Mouse (Mus musculus) CH12.LX (cell line): ENCODE results near the gene Gm49396. TPM values are rescaled to one million over a fixed set of nuclear protein-coding genes. Genes with fewer than 3 reads are reported as not detected.

Experiments used
- DNase-seq: peaks from one replicate; pipeline ENCODE4 v3.0.0-alpha.2; 2013; ENCODE audit errors: extremely low read depth
- H3K27ac ChIP-seq: 2 replicates; pipeline ENCODE4 v1.5.1; 2012; ENCODE audit warnings: low read depth, mild to moderate bottlenecking, control low read depth, moderate library complexity; ENCODE audit not compliant: insufficient read depth
- H3K27me3 ChIP-seq: replicated peaks from 2 replicates; pipeline ENCODE3; 2012; ENCODE audit warnings: inconsistent platforms
- H3K36me3 ChIP-seq, 2 experiments: replicated peaks in 1 of 2; 2 replicates each; pipeline versions ENCODE3 to v1.6.1; 2012; ENCODE audit warnings: inconsistent platforms in 1 of 2, low read length in 1 of 2, mild to moderate bottlenecking in 1 of 2, mixed read lengths in 1 of 2, moderate library complexity in 1 of 2; ENCODE audit not compliant: control insufficient read depth in 1 of 2, insufficient read depth in 1 of 2
- H3K4me1 ChIP-seq, 2 experiments: 2 replicates each; pipeline ENCODE4 v1.6.1; 2012; ENCODE audit warnings: inconsistent platforms in 1 of 2, moderate library complexity in 1 of 2; ENCODE audit not compliant: insufficient read depth in 2 of 2, control insufficient read depth in 1 of 2
- H3K4me2 ChIP-seq: 2 replicates; pipeline ENCODE4 v1.6.1; 2012; ENCODE audit warnings: low read depth, mild to moderate bottlenecking, control low read depth; ENCODE audit not compliant: poor library complexity, insufficient read depth, severe bottlenecking
- H3K4me3 ChIP-seq, 3 experiments: fragments of 150-350 bp in 1 of 3; sonication (generic) in 1 of 3; replicated peaks in 1 of 3; 2 replicates each; pipeline versions ENCODE3 to v1.5.1; 2011 to 2012; ENCODE audit warnings: low read depth in 2 of 3, low read length in 2 of 3, mild to moderate bottlenecking in 2 of 3, moderate library complexity in 2 of 3, control low read depth in 1 of 3, improper control_type of control experiment in 1 of 3, inconsistent platforms in 1 of 3, mixed read lengths in 1 of 3; ENCODE audit not compliant: poor library complexity in 1 of 3
- H3K79me2 ChIP-seq: replicated peaks from 2 replicates; pipeline ENCODE4 v1.6.1; 2012; ENCODE audit warnings: mild to moderate bottlenecking, moderate library complexity; ENCODE audit not compliant: control insufficient read depth, poor library complexity, insufficient read depth, severe bottlenecking; ENCODE audit errors: extremely low read depth
- H3K9ac ChIP-seq: 2 replicates; pipeline ENCODE4 v1.6.1; 2012; ENCODE audit warnings: low read depth, mild to moderate bottlenecking, control low read depth, moderate library complexity; ENCODE audit not compliant: insufficient read depth
- H3K9me3 ChIP-seq: replicated peaks from 2 replicates; pipeline ENCODE3; 2012; ENCODE audit warnings: low read length, inconsistent platforms, mixed read lengths
- CHD1 ChIP-seq: IDR thresholded peaks from 2 replicates; pipeline ENCODE4 v1.6.1; 2012; ENCODE audit warnings: low read depth, low read length, improper control_type of control experiment, inconsistent platforms
- CHD2 ChIP-seq: IDR thresholded peaks from 2 replicates; pipeline ENCODE4 v1.6.1; 2011; ENCODE audit warnings: low read length, improper control_type of control experiment
- CTCF ChIP-seq, 2 experiments: IDR thresholded peaks in 1 of 2; conservative IDR thresholded peaks in 1 of 2; 2 replicates each; pipeline ENCODE4 v1.5.1; 2011 to 2012; ENCODE audit warnings: low read depth in 2 of 2, low read length in 2 of 2, improper control_type of control experiment in 1 of 2, inconsistent platforms in 1 of 2, mild to moderate bottlenecking in 1 of 2, moderate library complexity in 1 of 2
- GABPA ChIP-seq: IDR thresholded peaks from 2 replicates; pipeline ENCODE4 v1.6.1; 2012; ENCODE audit warnings: low read depth, low read length, improper control_type of control experiment, inconsistent platforms; ENCODE audit not compliant: insufficient replicate concordance
- HCFC1 ChIP-seq: IDR thresholded peaks from 2 replicates; pipeline ENCODE4 v1.6.1; 2012; ENCODE audit warnings: low read depth, mild to moderate bottlenecking, inconsistent platforms, low read length, improper control_type of control experiment
- IRF4 ChIP-seq: IDR thresholded peaks from 2 replicates; pipeline ENCODE4 v1.6.1; 2014; ENCODE audit warnings: low read depth, mild to moderate bottlenecking, inconsistent platforms, low read length, improper control_type of control experiment
- KAT2A ChIP-seq: IDR thresholded peaks from 2 replicates; pipeline ENCODE4 v1.6.1; 2012; ENCODE audit warnings: low read length, improper control_type of control experiment, inconsistent platforms; ENCODE audit not compliant: insufficient replicate concordance
- MAZ ChIP-seq: IDR thresholded peaks from 2 replicates; pipeline ENCODE4 v1.6.1; 2012; ENCODE audit warnings: low read depth, mild to moderate bottlenecking, inconsistent platforms, low read length, improper control_type of control experiment, moderate library complexity
- MXI1 ChIP-seq: IDR thresholded peaks from 2 replicates; pipeline ENCODE4 v1.6.1; 2011; ENCODE audit warnings: mild to moderate bottlenecking, low read depth, low read length, improper control_type of control experiment
- PAX5 ChIP-seq: IDR thresholded peaks from 2 replicates; pipeline ENCODE4 v1.6.1; 2012; ENCODE audit warnings: low read length, inconsistent platforms, mixed read lengths
- POLR2A ChIP-seq: IDR thresholded peaks from 2 replicates; pipeline ENCODE4 v1.6.1; 2011; ENCODE audit warnings: low read depth, mild to moderate bottlenecking, improper control_type of control experiment, low read length
- RAD21 ChIP-seq: IDR thresholded peaks from 2 replicates; pipeline ENCODE4 v1.6.1; 2011; ENCODE audit warnings: low read depth, mild to moderate bottlenecking, low read length, improper control_type of control experiment, moderate library complexity
- RCOR1 ChIP-seq: conservative IDR thresholded peaks from 2 replicates; pipeline ENCODE4 v1.6.1; 2012; ENCODE audit warnings: low read depth, mild to moderate bottlenecking, inconsistent platforms, low read length, improper control_type of control experiment
- SIN3A ChIP-seq: IDR thresholded peaks from 2 replicates; pipeline ENCODE4 v1.6.1; 2012; ENCODE audit warnings: low read length, improper control_type of control experiment, inconsistent platforms
- SMC3 ChIP-seq: IDR thresholded peaks from 2 replicates; pipeline ENCODE4 v1.6.1; 2011; ENCODE audit warnings: low read depth, low read length, improper control_type of control experiment
- TBP ChIP-seq: conservative IDR thresholded peaks from 2 replicates; pipeline ENCODE4 v1.6.1; 2011; ENCODE audit warnings: low read depth, low read length, improper control_type of control experiment
- USF2 ChIP-seq: conservative IDR thresholded peaks from 2 replicates; pipeline ENCODE4 v1.6.1; 2011; ENCODE audit warnings: low read depth, low read length, improper control_type of control experiment
- ZC3H11A ChIP-seq: IDR thresholded peaks from 2 replicates; pipeline ENCODE4 v1.6.1; 2012; ENCODE audit warnings: low read depth, mild to moderate bottlenecking, inconsistent platforms, low read length, improper control_type of control experiment
- ZMIZ1 ChIP-seq: IDR thresholded peaks from 2 replicates; pipeline ENCODE4 v1.6.1; 2012; ENCODE audit warnings: low read depth, mild to moderate bottlenecking, inconsistent platforms, low read length, improper control_type of control experiment
- ZNF384 ChIP-seq: IDR thresholded peaks from 2 replicates; pipeline ENCODE4 v1.6.1; 2012; ENCODE audit warnings: low read depth, low read length, improper control_type of control experiment, inconsistent platforms
- dilution Hi-C: fragments of 300-500 bp; cut with MboI; formaldehyde crosslinking; loops from 2 replicates; pipeline ENCODE4 v1.14.3; 2020; ENCODE audit warnings: low sequenced_read_pairs; ENCODE audit not compliant: extremely low pct_unique_long_range_greater_than_20kb, extremely low pct_ligation_motif_present
- in situ Hi-C: fragments of 300-500 bp; cut with MboI; formaldehyde crosslinking; loops from 3 replicates; pipeline ENCODE4 v1.14.3; 2019; ENCODE audit warnings: low sequenced_read_pairs, low pct_ligation_motif_present, low pct_unique_long_range_greater_than_20kb, mixed read lengths
- polyA plus RNA-seq: library from polyadenylated mRNA; unstranded; fragments of >175 nt; gene quantifications from 2 replicates; pipeline ENCODE4 v1.2.1, GENCODE M21; 2012; ENCODE audit warnings: low read depth; ENCODE audit not compliant: insufficient read length
- total RNA-seq, 2 experiments: library from RNA; depleted of rRNA; stranded (reverse); fragments of 300-350 nt in 1 of 2; fragments of >200 nt in 1 of 2; gene quantifications; 2 replicates each; pipeline ENCODE4 v1.2.3; 2012 to 2014

Gm49396 gene
- total and polyA plus RNA-seq, 3 experiments = 1.9 to 3.3 (median 2.7) TPM

- H3K27me3 ChIP-seq = no peaks in the 10 kb centered on the region
- H3K4me1 ChIP-seq = peaks cover 4 to 14% of the 10 kb centered on the region in 2 experiments
- H3K36me3 ChIP-seq = peaks cover 25 to 57% of the 10 kb centered on the region in 2 experiments
- no peaks in the 10 kb centered on the region for H3K79me2 ChIP-seq
- no peak overlapping the region for H3K4me3 ChIP-seq
- no peaks in the 10 kb centered on the region for H3K9me3 ChIP-seq
- in situ Hi-C loops = no loop called here
- dilution Hi-C loops = no loop called here
- H3K9ac ChIP-seq = no peak overlapping the region
- H3K4me2 ChIP-seq = no peak overlapping the region
- TF ChIP-seq HCFC1 = no peak
- no peak for TF ChIP-seq ZNF384
- no peak for TF ChIP-seq USF2
- TF ChIP-seq MAZ = no peak
- TF ChIP-seq GABPA = no peak
- TF ChIP-seq, all 38 proteins: peak for 0
- no peak overlapping the region for H3K27ac ChIP-seq
- DNase-seq = no peak
Measured at GRCm38 (mm10) chr7:30532931-30533330, 30.2 kb upstream of the Gm49396 start.

DNA sequence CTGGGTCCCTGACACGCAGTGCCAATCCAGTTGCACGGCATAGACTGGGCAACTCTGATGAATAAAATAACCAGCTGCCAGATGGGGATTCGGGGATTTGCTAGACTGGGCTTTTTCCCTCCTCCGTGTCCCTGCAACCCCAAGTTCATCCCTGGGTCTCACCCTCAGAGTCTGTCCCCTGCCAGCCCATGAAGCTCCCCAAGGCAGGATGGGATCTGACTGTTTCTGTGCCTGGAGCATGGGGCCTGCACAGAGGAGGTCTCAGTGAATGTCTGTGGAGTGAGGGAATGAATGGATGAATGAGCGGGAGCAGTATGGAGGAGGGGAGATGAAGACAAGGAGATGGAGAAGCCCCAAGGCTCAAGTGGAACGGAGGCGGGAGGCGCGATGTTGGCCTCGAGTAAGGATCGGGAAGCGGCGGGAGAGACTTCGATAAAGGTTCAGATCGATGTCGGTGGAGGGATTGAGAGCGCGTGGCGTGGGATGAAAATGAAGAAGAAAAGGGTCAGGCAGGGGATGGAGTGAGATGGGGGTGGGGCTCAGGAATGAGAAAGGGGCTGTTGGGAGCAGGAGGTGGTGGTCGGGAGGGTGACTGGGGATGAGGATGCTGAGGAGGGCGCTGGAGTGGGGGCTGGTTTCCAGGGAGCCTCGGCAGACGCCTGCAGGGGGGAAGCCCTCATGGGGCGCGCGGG is 29.1 kb upstream of the Gm49396 start:
- Histone ChIP-seq H3K27ac (no peak overlapping the region), H3K4me1 (peaks cover 4 to 14% of the 10 kb centered on the region in 2 experiments), H3K36me3 (peaks cover 19 to 54% of the 10 kb centered on the region in 2 experiments), H3K4me2 (peak overlapping the region; percentile 50), H3K9ac (peak overlapping the region; percentile 56), H3K4me3 (peak overlapping the region; percentile 32 to 83 (median 67)), H3K9me3 (no peaks in the 10 kb centered on the region), H3K27me3 (no peaks in the 10 kb centered on the region), H3K79me2 (no peaks in the 10 kb centered on the region)
- DNase-seq = no peak
- TF ChIP-seq KAT2A (no peak), MAZ (no peak), RAD21 (no peak), CHD2 (no peak), HCFC1 (no peak), GABPA (no peak), SIN3A (no peak), POLR2A (no peak), SMC3 (no peak), IRF4 (no peak), TBP (no peak), CHD1 (no peak), RCOR1 (no peak), ZC3H11A (no peak), MXI1 (no peak), ZNF384 (no peak), CTCF (conservative IDR thresholded peaks at IDR 0.05 in 1 of 2, IDR thresholded peaks at IDR 0.05 in 1 of 2; ENCODE audit: low read depth in 2 of 2, low read length in 2 of 2) (no peak), PAX5 (no peak), ZMIZ1 (no peak)
- dilution Hi-C loops (no loop called here), in situ Hi-C loops (no loop called here)
